In genomic region chr16:28990666-28991065, GRCm38 (mm10) we compare ENCODE assay signal across 30 mouse cellular contexts.
DNase-seq lines count a peak whose midpoint lies in the region; ATAC-seq and TF ChIP-seq lines count a peak whose summit lies in the region.
"Had no signal": no experiment of that assay in that cellular context is flagged by ENCODE, and none has a peak within 500 bp of the region (broad histone marks: within the 10 kb centered on the region; RNA-seq: fewer than 3 reads in every experiment).

No protein-coding gene starts in this region.

- TF ChIP-seq CTCF in midbrain, postnatal 0 days (IDR thresholded peaks at IDR 0.05) = no peak

- H3K36me3 ChIP-seq in midbrain, postnatal 0 days (ENCODE audit: insufficient read depth, low read length) = no peaks in the 10 kb centered on the region
- H3K36me3 ChIP-seq in midbrain, embryonic 13.5 days = no peaks in the 10 kb centered on the region
- H3K36me3 ChIP-seq: embryonic facial prominence, embryonic 10.5 days; embryonic facial prominence, embryonic 15.5 days; forebrain, embryonic 12.5 days; heart, embryonic 13.5 days; limb, embryonic 12.5 days; liver, embryonic 15.5 days; midbrain, embryonic 15.5 days had no signal

- H3K9ac ChIP-seq in midbrain, postnatal 0 days (replicated peaks; ENCODE audit: low read length, poor library complexity, severe bottlenecking) = no peak overlapping the region
- H3K9ac ChIP-seq in midbrain, embryonic 13.5 days (replicated peaks) = no peak overlapping the region
- H3K9ac ChIP-seq: embryonic facial prominence, embryonic 15.5 days; forebrain, embryonic 12.5 days; forebrain, postnatal 0 days; heart, embryonic 13.5 days; limb, embryonic 12.5 days; liver, embryonic 15.5 days; lung, embryonic 14.5 days; midbrain, embryonic 15.5 days had no signal

- H3K4me2 ChIP-seq in midbrain, postnatal 0 days (ENCODE audit: low read depth, low read length, poor library complexity, severe bottlenecking) = no peak overlapping the region
- no peak overlapping the region for H3K4me2 ChIP-seq in midbrain, embryonic 13.5 days (replicated peaks)
- H3K4me2 ChIP-seq: embryonic facial prominence, embryonic 15.5 days; forebrain, embryonic 12.5 days; heart, embryonic 13.5 days; limb, embryonic 12.5 days; liver, embryonic 15.5 days; lung, embryonic 14.5 days; midbrain, embryonic 15.5 days had no signal

- H3K4me1 ChIP-seq in midbrain, postnatal 0 days (ENCODE audit: insufficient read depth, low read length) = no peaks in the 10 kb centered on the region
- no peaks in the 10 kb centered on the region for H3K4me1 ChIP-seq in midbrain, embryonic 13.5 days (replicated peaks)
- H3K4me1 ChIP-seq: embryonic facial prominence, embryonic 10.5 days; embryonic facial prominence, embryonic 15.5 days; forebrain, embryonic 12.5 days; heart, embryonic 13.5 days; limb, embryonic 12.5 days; liver, embryonic 15.5 days; midbrain, embryonic 15.5 days had no signal

- no peak for DNase-seq in cerebellum, postnatal 4 days (ENCODE audit: low spot score in 2 of 2)
- peak; percentile 34 for DNase-seq in midbrain, postnatal 0 days (ENCODE audit: low spot score)
- DNase-seq in cerebellum, postnatal 14 days = peak; percentile 39 to 57
- DNase-seq in T-cell, adult 2 months (ENCODE audit: low spot score) = no peak
- no peak for DNase-seq in embryo, embryonic 10.5 days (ENCODE audit: low spot score)
- DNase-seq: adrenal gland, postnatal 10 days; forebrain, postnatal 0 days; heart, postnatal 14 days; kidney, adult 9 months; kidney, postnatal 10 days; layer of hippocampus, adult 9-11 months; lung, embryonic 14.5 days; lung, postnatal 14 days; right cerebral cortex, postnatal 25 days; spleen, adult 18-20 months; thymus, adult 18-20 months; thymus, postnatal 4 days had no signal

- H3K4me3 ChIP-seq in midbrain, postnatal 0 days (ENCODE audit: low read depth, low read length) = no peak overlapping the region
- no peak overlapping the region for H3K4me3 ChIP-seq in midbrain, embryonic 13.5 days (replicated peaks)
- H3K4me3 ChIP-seq: embryonic facial prominence, embryonic 10.5 days; embryonic facial prominence, embryonic 15.5 days; forebrain, embryonic 12.5 days; heart, embryonic 13.5 days; limb, embryonic 12.5 days; liver, embryonic 15.5 days; midbrain, embryonic 15.5 days had no signal

- no peaks in the 10 kb centered on the region for H3K9me3 ChIP-seq in midbrain, postnatal 0 days (ENCODE audit: low read length)
- peaks cover 3% of the 10 kb centered on the region; the same call in 1 of the 2 replicates for H3K9me3 ChIP-seq in midbrain, embryonic 13.5 days
- H3K9me3 ChIP-seq: embryonic facial prominence, embryonic 10.5 days; embryonic facial prominence, embryonic 15.5 days; forebrain, embryonic 12.5 days; liver, embryonic 15.5 days; midbrain, embryonic 15.5 days had no signal

- H3K27me3 ChIP-seq in midbrain, postnatal 0 days (ENCODE audit: insufficient read depth, low read length) = no peaks in the 10 kb centered on the region
- H3K27me3 ChIP-seq in midbrain, embryonic 13.5 days = no peaks in the 10 kb centered on the region
- H3K27me3 ChIP-seq: CH12.LX; embryonic facial prominence, embryonic 15.5 days; forebrain, embryonic 12.5 days; heart, embryonic 13.5 days; limb, embryonic 12.5 days; liver, embryonic 15.5 days; midbrain, embryonic 15.5 days had no signal

- no peak overlapping the region for H3K27ac ChIP-seq in midbrain, postnatal 0 days (ENCODE audit: low read depth, low read length)
- H3K27ac ChIP-seq in midbrain, embryonic 13.5 days = no peak overlapping the region
- H3K27ac ChIP-seq: embryonic facial prominence, embryonic 10.5 days; embryonic facial prominence, embryonic 15.5 days; forebrain, embryonic 12.5 days; heart, embryonic 13.5 days; limb, embryonic 12.5 days; liver, embryonic 15.5 days; midbrain, embryonic 15.5 days; stomach, postnatal 0 days had no signal

- peak; percentile 74 for ATAC-seq in cerebellum, adult (ENCODE audit: insufficient number of reproducible peaks, low FRiP score, low TSS enrichment)
- ATAC-seq in midbrain, postnatal 0 days (ENCODE audit: low FRiP score) = no peak
- ATAC-seq in midbrain, embryonic 13.5 days = no peak
- ATAC-seq: forebrain, postnatal 0 days; hindbrain, embryonic 16.5 days; intestine, embryonic 16.5 days; midbrain, embryonic 15.5 days had no signal

- 88% methylated on average over 3 of the region's 3 CpGs for WGBS in midbrain, postnatal 0 days
- WGBS in midbrain, embryonic 13.5 days = 95% methylated on average over 3 of the region's 3 CpGs

Comparison
In these comparisons a context has a peak if more than half of its experiments do, and no peak if none do; other contexts are left out.
1. DNase-seq: peak in midbrain, postnatal 0 days (single experiment) and cerebellum, postnatal 14 days (2 of 2); none in cerebellum, postnatal 4 days (0 of 2), T-cell, adult 2 months (single experiment) and embryo, embryonic 10.5 days (single experiment).